Mouse (Mus musculus): ENCODE results near the gene Prune2. TPM values are rescaled to one million over a fixed set of nuclear protein-coding genes. Genes with fewer than 3 reads are reported as not detected.

Prune2 gene
- polyA plus RNA-seq, 1 experiment from 2014 or later: 11.6 TPM

GRCm38 (mm10) chr19:17078643-17079316 lies 122.9 kb downstream of the Prune2 start:
- H3K9me3 ChIP-seq (ENCODE audit: control insufficient read depth, low read length): no peaks in the 10 kb centered on the region
- H3K27ac ChIP-seq (replicated peaks in 1 of 2; ENCODE audit: control insufficient read depth in 1 of 2, insufficient read depth in 1 of 2, low read depth in 2 of 2, low read length in 2 of 2): no peak overlapping the region
- no peaks in the 10 kb centered on the region for H3K36me3 ChIP-seq (ENCODE audit: control insufficient read depth, insufficient read depth, low read length)
- H3K4me3 ChIP-seq (ENCODE audit: control insufficient read depth in 1 of 2, insufficient read depth in 1 of 2, low read depth in 1 of 2, low read length in 2 of 2): no peak overlapping the region
- ATAC-seq (ENCODE audit: insufficient number of reproducible peaks, insufficient read depth, low FRiP score, low read depth): no peak
- no peaks in the 10 kb centered on the region for H3K4me1 ChIP-seq (ENCODE audit: control insufficient read depth in 2 of 2, insufficient read depth in 2 of 2, low read length in 2 of 2)
- no peaks in the 10 kb centered on the region for H3K27me3 ChIP-seq (ENCODE audit: control insufficient read depth, insufficient read depth, low read length)
- H3K9ac ChIP-seq (ENCODE audit: low read length): no peak overlapping the region
- H3K4me2 ChIP-seq (ENCODE audit: low read length): no peak overlapping the region
- WGBS: 62% methylated on average over 8 of the region's 8 CpGs

GRCm38 (mm10) chr19:17081382-17081781 lies 125.5 kb downstream of the Prune2 start:
- Histone ChIP-seq H3K36me3 (ENCODE audit: control insufficient read depth, insufficient read depth, low read length) (no peaks in the 10 kb centered on the region), H3K4me3 (ENCODE audit: control insufficient read depth in 1 of 2, insufficient read depth in 1 of 2, low read depth in 1 of 2, low read length in 2 of 2) (no peak overlapping the region), H3K4me2 (ENCODE audit: low read length) (no peak overlapping the region), H3K9ac (ENCODE audit: low read length) (no peak overlapping the region), H3K27ac (replicated peaks in 1 of 2; ENCODE audit: control insufficient read depth in 1 of 2, insufficient read depth in 1 of 2, low read depth in 2 of 2, low read length in 2 of 2) (no peak overlapping the region), H3K9me3 (ENCODE audit: control insufficient read depth, low read length) (no peaks in the 10 kb centered on the region), H3K27me3 (ENCODE audit: control insufficient read depth, insufficient read depth, low read length) (no peaks in the 10 kb centered on the region), H3K4me1 (ENCODE audit: control insufficient read depth in 2 of 2, insufficient read depth in 2 of 2, low read length in 2 of 2) (no peaks in the 10 kb centered on the region)
- ATAC-seq (ENCODE audit: insufficient number of reproducible peaks, insufficient read depth, low FRiP score, low read depth): no peak
- WGBS: 90% methylated on average over 10 of the region's 10 CpGs

GRCm38 (mm10) chr19:17094067-17094466 lies 138.1 kb downstream of the Prune2 start:
- H3K4me2 ChIP-seq (ENCODE audit: low read length): no peak overlapping the region
- no peaks in the 10 kb centered on the region for H3K36me3 ChIP-seq (ENCODE audit: control insufficient read depth, insufficient read depth, low read length)
- ATAC-seq (ENCODE audit: insufficient number of reproducible peaks, insufficient read depth, low FRiP score, low read depth): no peak
- no peak overlapping the region for H3K9ac ChIP-seq (ENCODE audit: low read length)
- no peak overlapping the region for H3K27ac ChIP-seq (replicated peaks in 1 of 2; ENCODE audit: control insufficient read depth in 1 of 2, insufficient read depth in 1 of 2, low read depth in 2 of 2, low read length in 2 of 2)
- no peaks in the 10 kb centered on the region; a peak in 1 of 4 replicates for H3K4me1 ChIP-seq (ENCODE audit: control insufficient read depth in 2 of 2, insufficient read depth in 2 of 2, low read length in 2 of 2)
- H3K27me3 ChIP-seq (ENCODE audit: control insufficient read depth, insufficient read depth, low read length): no peaks in the 10 kb centered on the region
- 63% methylated on average over 8 of the region's 8 CpGs for WGBS
- no peak overlapping the region for H3K4me3 ChIP-seq (ENCODE audit: control insufficient read depth in 1 of 2, insufficient read depth in 1 of 2, low read depth in 1 of 2, low read length in 2 of 2)
- no peaks in the 10 kb centered on the region for H3K9me3 ChIP-seq (ENCODE audit: control insufficient read depth, low read length)

- Histone ChIP-seq H3K9me3 (ENCODE audit: control insufficient read depth, low read length) (no peaks in the 10 kb centered on the region), H3K9ac (ENCODE audit: low read length) (no peak overlapping the region), H3K4me1 (ENCODE audit: control insufficient read depth in 2 of 2, insufficient read depth in 2 of 2, low read length in 2 of 2) (no peaks in the 10 kb centered on the region; a peak in 1 of 4 replicates), H3K27me3 (ENCODE audit: control insufficient read depth, insufficient read depth, low read length) (no peaks in the 10 kb centered on the region), H3K4me2 (ENCODE audit: low read length) (no peak overlapping the region), H3K36me3 (ENCODE audit: control insufficient read depth, insufficient read depth, low read length) (no peaks in the 10 kb centered on the region), H3K27ac (replicated peaks in 1 of 2; ENCODE audit: control insufficient read depth in 1 of 2, insufficient read depth in 1 of 2, low read depth in 2 of 2, low read length in 2 of 2) (0 out of 4 replicates have a peak overlapping the region, but pooled peaks of 1 of the 2 experiments have one; percentile 14), H3K4me3 (ENCODE audit: control insufficient read depth in 1 of 2, insufficient read depth in 1 of 2, low read depth in 1 of 2, low read length in 2 of 2) (no peak overlapping the region)
- no peak for ATAC-seq (ENCODE audit: insufficient number of reproducible peaks, insufficient read depth, low FRiP score, low read depth)
- WGBS: 76% methylated on average over 2 of the region's 2 CpGs
Measured at GRCm38 (mm10) chr19:17096338-17096737, 140.4 kb downstream of the Prune2 start.

GRCm38 (mm10) chr19:17097210-17097609 lies 141.3 kb downstream of the Prune2 start:
- Histone ChIP-seq H3K36me3 (ENCODE audit: control insufficient read depth, insufficient read depth, low read length) (no peaks in the 10 kb centered on the region), H3K4me3 (ENCODE audit: control insufficient read depth in 1 of 2, insufficient read depth in 1 of 2, low read depth in 1 of 2, low read length in 2 of 2) (no peak overlapping the region), H3K4me2 (ENCODE audit: low read length) (no peak overlapping the region), H3K27ac (replicated peaks in 1 of 2; ENCODE audit: control insufficient read depth in 1 of 2, insufficient read depth in 1 of 2, low read depth in 2 of 2, low read length in 2 of 2) (no peak overlapping the region), H3K9me3 (ENCODE audit: control insufficient read depth, low read length) (no peaks in the 10 kb centered on the region), H3K27me3 (ENCODE audit: control insufficient read depth, insufficient read depth, low read length) (no peaks in the 10 kb centered on the region), H3K9ac (ENCODE audit: low read length) (no peak overlapping the region), H3K4me1 (ENCODE audit: control insufficient read depth in 2 of 2, insufficient read depth in 2 of 2, low read length in 2 of 2) (no peaks in the 10 kb centered on the region; a peak in 1 of 4 replicates)
- 61% methylated on average over 6 of the region's 6 CpGs for WGBS
- ATAC-seq (ENCODE audit: insufficient number of reproducible peaks, insufficient read depth, low FRiP score, low read depth): no peak

- Histone ChIP-seq H3K9me3 (ENCODE audit: control insufficient read depth, low read length) (no peaks in the 10 kb centered on the region), H3K4me1 (ENCODE audit: control insufficient read depth in 2 of 2, insufficient read depth in 2 of 2, low read length in 2 of 2) (peaks cover 0 to 10% of the 10 kb centered on the region in 2 experiments; a peak in 2 of 4 replicates), H3K27ac (replicated peaks in 1 of 2; ENCODE audit: control insufficient read depth in 1 of 2, insufficient read depth in 1 of 2, low read depth in 2 of 2, low read length in 2 of 2) (no peak overlapping the region), H3K36me3 (ENCODE audit: control insufficient read depth, insufficient read depth, low read length) (no peaks in the 10 kb centered on the region), H3K4me2 (ENCODE audit: low read length) (no peak overlapping the region), H3K4me3 (ENCODE audit: control insufficient read depth in 1 of 2, insufficient read depth in 1 of 2, low read depth in 1 of 2, low read length in 2 of 2) (no peak overlapping the region), H3K27me3 (ENCODE audit: control insufficient read depth, insufficient read depth, low read length) (no peaks in the 10 kb centered on the region), H3K9ac (ENCODE audit: low read length) (no peak overlapping the region)
- no peak for ATAC-seq (ENCODE audit: insufficient number of reproducible peaks, insufficient read depth, low FRiP score, low read depth)
- WGBS: 82% methylated on average over 8 of the region's 8 CpGs
Measured at GRCm38 (mm10) chr19:17108782-17109181, 152.9 kb downstream of the Prune2 start.

- Histone ChIP-seq H3K4me1 (ENCODE audit: control insufficient read depth in 2 of 2, insufficient read depth in 2 of 2, low read length in 2 of 2) (no peaks in the 10 kb centered on the region; a peak in 1 of 4 replicates), H3K9ac (ENCODE audit: low read length) (no peak overlapping the region), H3K4me2 (ENCODE audit: low read length) (no peak overlapping the region), H3K36me3 (ENCODE audit: control insufficient read depth, insufficient read depth, low read length) (no peaks in the 10 kb centered on the region), H3K9me3 (ENCODE audit: control insufficient read depth, low read length) (no peaks in the 10 kb centered on the region), H3K27ac (replicated peaks in 1 of 2; ENCODE audit: control insufficient read depth in 1 of 2, insufficient read depth in 1 of 2, low read depth in 2 of 2, low read length in 2 of 2) (no peak overlapping the region), H3K27me3 (ENCODE audit: control insufficient read depth, insufficient read depth, low read length) (no peaks in the 10 kb centered on the region; the same call in 1 of the 2 replicates), H3K4me3 (ENCODE audit: control insufficient read depth in 1 of 2, insufficient read depth in 1 of 2, low read depth in 1 of 2, low read length in 2 of 2) (no peak overlapping the region)
- WGBS: 62% methylated on average over 12 of the region's 12 CpGs
- ATAC-seq (ENCODE audit: insufficient number of reproducible peaks, insufficient read depth, low FRiP score, low read depth): no peak
Measured at GRCm38 (mm10) chr19:17124034-17124735, 168.3 kb downstream of the Prune2 start.

Measured in heart, embryonic 14.5 days (tissue).